Mouse (Mus musculus) retina, adult 2 months (tissue): ENCODE data around the gene Idh3b.

Experiments used
- DNase-seq: peaks from one replicate; pipeline ENCODE4 v3.0.0-alpha.2; 2012; ENCODE audit warnings: low read depth, low spot score

Idh3b gene

DNA sequence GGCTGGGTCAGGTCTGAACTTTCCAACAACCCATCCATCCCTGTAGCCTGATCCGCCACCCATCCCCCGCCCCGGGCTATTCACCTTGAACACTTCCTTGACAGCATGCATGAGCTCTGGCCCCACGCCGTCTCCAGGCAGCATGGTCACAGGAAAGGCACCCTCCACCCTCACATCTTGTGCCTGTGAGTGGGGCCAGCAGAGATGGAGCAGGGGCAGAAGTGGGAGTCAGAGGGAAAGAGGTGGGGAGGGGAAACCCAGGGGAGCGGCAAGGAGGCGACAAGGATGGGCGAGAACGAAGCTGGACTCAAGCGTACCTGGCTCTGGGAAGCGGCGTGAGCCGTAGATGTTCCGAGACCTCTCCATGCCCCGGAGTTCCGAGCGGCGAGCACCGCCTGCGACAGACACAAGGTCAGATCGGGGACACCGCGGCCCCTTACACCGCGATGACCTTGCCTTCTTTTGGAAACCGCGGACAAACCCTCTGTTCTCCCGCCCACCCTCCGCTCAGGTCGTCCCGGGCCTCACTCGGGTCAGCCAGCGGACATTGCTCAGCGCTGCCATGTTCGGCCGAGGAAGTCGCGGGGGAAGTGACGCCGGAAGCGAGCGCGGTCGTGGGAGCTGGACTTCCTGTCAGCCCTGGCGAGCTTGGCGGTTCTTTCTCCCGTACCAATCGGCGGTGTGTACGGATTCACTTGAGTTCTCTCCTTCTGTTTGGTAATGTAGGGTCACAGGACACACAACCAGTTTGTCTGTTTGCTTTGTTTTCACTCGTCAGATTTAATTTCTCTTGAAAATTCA lies at the start of gene Idh3b:
Gene Idh3b (minus strand): TSS at position 694 of the 801 bp plus-strand sequence.
- DNase-seq: peak; percentile 72

DNA sequence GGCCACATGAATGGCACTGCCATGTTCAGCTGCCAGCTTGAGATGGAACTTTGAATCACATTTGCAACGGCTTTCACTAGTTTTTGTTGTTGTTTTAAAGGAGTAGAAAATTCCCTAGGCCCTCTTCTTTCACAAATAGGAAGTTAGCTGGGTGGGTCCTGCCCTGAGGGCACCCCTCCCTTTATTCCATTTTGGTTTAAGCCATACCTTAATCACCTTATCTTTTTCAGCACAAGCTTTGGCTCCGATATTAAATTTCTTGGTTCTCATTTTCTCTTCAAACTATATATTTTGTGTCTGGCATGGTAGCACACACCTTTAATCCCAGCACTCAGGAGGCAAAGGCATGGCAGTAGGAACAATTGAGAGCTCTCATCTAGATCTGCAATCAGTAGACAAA lies 45.2 kb upstream of the Idh3b start:
- DNase-seq: no peak

DNA sequence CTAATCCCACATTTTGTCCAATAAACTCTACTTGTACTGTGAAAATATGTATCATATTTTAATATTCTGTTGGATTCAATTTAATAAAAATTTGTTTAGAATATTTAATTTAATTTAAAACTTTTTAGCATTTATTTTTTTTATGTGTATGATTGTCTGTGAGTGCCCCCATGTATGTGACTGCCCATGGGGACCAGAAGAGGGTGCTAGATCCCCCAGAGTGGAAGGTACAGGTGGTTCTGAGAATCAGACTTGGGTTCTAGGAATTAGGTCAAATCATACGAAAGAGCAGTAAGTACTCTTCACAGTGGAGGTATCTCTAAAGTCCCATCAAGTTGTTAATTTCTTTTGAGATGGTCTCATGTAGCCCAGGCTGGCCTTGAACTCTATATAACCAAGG lies 42.7 kb upstream of the Idh3b start:
- DNase-seq: no peak

DNA sequence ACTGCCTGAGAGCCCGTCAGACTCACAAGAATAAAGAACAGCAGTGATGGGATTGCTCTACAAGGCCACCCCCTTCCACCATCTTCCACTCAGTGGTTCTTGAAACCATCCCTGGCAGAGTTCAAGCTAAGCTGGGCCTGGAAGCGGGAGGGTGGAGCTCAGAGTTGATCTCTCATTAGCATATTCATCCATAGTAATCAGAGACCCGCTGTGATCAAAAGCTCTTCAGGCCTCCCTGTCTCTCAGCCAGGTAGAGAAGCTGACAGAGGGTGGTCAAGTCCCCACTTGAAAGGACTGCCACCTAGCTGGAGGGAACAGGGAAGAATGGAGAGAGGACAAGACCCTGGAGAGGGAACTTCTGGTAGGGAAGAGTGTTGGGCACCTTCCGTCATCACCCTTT lies 18.7 kb upstream of the Idh3b start:
- no peak for DNase-seq

DNA sequence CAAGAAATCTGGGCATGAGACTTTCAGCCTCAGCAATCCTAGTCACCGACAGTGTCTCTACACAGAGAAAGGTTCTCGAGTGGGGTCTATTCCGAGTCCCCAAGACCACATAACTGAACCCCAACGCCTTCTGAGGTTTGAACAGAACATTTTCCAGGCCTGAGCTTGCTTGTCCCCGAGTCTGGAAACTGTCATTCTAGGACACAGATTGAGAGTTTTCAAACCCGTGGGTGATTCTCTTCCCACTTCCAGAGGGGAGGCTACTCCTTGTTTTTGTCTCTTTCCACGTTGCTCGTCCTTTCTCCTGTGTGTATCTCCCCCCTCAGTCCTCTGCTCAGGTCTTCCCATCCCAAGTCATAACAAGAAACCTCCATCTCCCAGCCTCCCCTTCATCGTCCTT lies 13.2 kb upstream of the Idh3b start:
- no peak for DNase-seq

DNA sequence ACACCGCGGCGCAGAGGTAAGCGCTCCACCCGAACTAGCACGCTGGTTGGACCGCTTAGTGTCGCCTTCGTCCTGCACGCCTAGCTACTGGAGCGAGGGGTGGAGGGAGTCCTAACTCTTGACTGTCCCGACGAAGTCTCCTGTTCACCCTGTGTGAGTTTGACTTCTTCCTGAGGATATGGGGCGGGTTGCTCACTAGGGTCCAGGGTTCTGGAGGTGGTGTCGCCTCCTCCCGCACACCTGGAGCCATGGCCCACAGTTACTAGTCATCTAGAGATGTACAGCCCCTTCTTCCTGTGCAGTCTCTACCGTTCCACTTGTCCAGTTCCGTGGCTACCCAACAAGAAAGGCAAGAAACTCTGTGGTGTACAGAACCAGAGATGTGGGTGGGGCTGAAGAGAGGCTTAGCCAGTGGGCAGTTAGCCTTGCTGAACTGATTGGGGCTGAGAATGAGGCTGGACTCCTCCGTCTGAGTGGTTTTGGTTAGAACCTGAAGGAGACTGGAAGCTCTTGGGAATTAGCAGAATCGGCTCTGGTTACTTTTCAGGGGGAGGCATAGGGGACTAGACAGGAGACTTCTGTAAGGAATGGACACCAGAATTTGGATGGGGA lies 11.9 kb upstream of the Idh3b start:
- no peak for DNase-seq

DNA sequence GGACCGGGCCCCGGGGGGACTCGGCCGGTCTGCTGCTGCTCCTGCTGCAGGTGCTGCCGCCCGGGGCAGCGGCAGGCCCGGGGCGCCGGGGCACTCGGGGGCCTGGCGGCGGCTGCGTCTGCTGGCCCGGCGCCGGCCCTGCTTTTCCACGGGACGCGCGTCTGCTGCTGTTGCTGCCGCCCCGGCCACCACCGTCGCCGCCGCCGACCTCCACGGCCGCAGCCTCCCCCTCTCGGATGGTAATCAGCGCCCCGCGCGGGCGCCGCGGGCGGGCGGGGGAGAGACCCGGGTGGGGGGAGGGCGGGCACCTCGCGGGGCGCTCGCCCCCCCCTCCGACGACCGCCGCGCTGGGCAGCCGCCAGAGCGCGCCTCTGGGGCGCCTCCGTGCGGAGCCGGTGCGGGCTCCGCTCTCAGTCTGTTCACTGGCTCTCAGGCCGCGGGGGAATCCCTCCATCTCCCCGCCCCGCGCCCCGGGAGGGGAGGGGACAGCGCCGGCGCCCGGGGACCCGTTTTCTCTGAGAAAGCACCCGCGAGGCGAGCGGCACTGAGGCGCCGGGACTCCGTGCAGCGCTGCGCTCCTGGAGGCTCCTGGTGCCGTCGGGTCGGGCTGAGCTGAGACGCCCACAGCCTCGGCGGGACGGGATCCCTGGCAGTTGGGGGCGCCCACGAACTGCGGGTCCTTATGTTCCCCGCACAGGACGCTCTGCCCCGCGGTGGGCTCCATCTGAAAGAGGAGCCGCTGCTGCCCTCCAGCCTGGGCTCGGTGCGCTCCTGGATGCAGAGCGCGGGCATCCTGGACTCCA lies 11.2 kb upstream of the Idh3b start:
- DNase-seq: no peak

DNA sequence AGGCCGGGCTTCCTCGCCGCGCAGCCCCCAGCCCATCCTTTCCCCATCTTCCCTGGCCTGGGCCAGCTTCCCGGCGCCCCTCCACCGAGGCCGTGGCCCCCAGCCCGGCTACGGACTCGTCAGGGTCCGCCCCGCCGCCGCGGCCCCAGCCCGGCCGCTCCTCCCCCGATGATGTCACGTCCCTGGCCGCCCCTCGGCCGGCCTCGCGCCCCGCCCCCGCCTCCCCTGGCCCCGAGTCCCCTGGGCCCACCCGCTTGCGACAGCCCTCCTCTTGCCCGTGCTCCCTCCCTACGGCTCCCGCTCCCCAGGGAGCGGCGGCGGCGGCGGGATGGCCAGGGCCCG lies 10.6 kb upstream of the Idh3b start, which contains the start of gene Ebf4:
Gene Ebf4 (plus strand): TSS at position 234 of the 342 bp plus-strand sequence.
- DNase-seq: no peak

DNA sequence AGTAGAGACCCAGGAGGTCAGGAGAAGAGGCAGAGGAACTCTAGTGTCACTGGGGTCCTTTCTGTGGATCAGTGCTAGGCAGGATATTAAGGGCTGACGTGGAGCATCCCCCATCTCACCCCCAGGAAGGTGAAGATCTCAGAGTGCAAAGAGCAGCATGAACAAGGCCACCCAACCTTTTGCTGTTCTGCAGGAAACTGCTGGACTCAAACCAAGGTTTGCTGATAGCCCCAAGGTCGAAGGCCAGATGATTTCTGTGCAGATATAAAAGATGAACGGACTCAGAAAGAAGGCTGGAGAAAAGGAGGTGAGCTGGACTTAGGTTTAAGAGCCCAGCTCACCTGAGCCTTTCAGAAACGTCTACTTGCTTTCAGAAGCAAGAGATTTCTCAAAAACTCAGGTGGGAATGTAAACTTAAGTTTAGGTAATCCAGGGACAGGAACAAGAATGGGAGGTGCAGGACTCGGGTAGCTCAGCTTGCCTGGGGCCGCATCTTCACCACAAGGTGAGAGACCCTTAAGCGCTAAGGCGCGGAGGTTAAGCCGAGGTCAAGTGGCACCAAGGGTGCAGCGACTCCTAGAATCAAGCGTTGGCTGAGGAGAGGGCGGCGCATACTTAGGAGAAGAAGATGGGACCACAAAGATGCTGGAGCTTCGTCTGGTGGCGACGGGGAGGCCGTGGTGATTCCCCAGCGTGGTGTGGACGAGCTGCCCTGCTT lies 10.0 kb upstream of the Idh3b start:
- DNase-seq: no peak

DNA sequence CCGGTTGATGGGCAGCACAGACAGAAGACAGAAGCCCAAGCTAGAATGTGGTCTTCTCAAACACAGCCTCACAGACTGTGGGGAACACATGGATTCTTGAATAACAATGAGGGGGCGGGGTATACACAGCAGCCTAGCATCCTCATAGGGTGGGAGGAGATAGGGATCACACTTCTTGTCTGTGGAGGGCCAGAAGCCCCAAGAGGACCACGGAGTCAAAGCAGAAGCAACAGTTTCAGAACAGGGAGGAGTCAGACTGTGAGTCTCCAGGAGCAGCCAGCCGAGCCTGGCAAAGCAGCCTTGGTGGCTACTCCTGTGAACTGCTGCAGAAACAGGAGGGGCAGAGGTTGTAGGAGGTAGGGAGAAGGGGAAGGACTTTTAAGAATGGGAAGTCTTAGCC lies 9.1 kb upstream of the Idh3b start:
- no peak for DNase-seq

DNA sequence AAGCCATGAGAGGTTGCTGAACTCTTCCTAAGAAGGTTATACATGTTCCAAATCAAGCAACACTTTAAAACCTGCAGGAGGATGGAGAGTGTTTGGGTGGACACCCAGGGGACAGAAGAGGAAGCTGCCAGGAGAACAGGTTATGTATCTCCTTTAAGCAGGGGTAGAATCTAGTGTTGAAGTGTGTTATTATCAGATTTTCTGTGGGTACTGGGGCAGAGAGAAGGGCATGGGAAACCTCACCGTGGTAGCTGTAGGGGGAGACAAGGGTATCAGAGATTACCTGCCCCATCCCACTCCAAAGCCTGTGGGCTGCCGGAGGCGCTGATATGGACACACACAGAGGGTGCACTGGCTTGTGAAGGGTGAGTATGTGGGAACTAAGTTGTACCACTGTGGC lies 8.7 kb upstream of the Idh3b start:
- DNase-seq: no peak

DNA sequence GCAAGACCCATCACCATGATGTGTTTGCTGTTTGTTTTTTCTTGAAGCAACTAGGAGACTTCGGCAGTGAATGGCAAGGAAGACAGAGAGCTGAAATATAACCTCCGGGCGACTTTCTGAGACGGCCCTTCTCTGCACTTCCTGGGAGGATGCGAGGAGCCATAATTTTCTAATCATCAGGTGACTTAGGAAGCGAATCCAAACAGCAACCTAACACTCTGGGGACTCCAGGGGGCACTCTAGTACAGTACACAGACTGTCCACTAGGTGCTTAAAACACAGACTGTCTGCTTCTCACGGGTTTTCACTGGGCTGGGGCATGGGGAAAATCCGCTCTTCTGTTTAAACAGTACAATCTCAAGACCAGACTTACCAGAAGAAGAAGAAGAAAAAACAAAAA lies 7.1 kb upstream of the Idh3b start:
- peak; percentile 67 for DNase-seq

DNA sequence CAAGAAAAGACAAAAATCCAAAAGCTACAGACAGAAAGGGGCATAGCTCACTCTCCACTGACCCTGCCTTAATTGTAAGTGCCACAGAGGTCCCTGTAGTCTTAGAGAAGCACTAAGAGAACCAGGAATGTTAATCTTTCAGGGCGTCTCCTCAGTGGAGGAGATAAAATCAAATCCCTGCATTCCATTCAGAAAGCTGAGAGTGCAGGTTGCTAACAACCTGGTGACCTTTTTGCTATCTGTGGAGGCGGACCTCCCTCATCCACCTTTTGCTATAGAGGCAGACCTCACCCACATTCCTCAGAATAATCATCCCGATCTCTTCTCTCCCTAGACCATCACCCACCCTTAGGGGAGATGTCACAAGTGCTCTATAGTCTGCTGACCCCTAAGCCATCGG lies 4.7 kb upstream of the Idh3b start:
- DNase-seq: no peak

DNA sequence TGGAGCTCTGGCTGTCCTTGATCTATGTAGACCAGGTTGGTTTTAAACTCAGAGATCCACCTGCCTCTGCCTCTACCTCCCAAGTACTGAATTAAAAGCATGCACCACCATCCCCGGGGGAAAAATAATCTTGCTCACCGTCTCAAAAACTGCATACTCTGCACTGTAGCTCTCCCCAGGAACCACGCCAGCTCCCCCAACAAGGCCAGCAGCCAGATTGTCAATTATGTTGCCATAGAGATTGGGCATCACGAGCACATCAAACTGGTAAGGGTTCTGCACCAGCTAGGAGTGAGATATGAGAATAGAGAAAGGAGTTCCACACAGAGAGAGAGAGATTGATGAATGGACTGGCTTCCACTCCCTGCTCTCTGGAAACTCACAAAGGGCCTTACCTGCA lies 3.5 kb downstream of the Idh3b start:
- DNase-seq: no peak

DNA sequence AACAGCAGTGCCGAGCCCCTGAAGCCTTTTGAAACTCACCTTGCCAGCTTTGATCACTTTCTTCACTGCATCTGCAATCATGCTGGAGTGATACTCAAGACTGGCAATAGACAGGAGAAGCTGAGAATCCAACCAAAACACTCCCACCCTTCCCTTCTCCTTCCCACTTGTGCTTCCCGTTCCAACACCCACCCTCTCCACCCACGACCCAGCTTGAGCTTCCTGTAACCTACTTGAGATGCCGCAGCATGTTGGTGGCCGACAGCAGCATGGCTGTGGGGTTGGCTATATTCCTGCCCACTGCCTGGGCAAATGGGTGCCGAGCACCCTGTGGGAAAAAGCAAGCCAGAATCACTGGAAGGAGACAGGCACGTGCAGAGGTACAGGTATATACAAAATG lies 4.1 kb downstream of the Idh3b start:
- DNase-seq: no peak

DNA sequence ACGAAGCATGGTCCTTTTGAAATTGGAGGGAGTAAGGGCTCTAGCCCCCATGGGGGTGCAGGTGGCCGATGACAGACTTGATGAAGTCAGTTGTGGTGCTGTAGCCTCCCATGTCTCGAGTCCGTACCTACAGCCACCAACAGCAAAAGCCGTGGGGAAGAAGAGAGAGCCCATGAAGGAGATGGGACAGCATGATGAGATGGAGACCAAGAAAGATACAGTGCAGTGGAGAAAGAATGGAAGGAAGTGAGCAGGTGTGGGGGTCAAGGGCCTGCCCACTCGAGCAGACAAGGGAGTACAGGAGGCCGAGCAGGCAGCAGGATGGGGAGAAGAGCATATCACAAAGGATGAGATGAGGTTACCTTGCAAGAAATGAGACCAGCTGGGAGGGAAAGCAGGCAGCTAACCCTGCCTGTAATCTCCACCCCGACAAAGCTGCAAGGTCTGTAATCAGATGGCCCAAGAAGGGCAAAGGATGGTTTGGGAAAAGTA lies 4.7 kb downstream of the Idh3b start:
- no peak for DNase-seq

DNA sequence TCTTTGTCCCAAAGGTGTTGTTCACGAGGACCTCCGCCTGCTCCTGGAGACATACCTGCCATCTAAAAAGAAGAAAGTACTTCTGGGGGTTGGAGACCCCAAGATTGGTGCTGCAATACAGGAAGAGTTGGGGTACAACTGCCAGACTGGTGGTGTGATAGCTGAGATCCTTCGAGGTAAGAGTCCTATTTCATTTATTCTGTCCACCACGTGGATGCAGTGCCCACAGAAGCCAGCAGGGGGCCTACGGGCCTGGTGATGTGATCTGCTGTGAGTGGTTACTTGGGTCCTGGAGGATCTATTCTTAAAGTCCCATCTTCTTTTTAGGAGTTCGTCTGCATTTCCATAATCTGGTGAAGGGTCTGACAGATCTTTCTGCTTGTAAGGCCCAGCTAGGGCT lies 8.7 kb downstream of the Idh3b start:
- DNase-seq: no peak

DNA sequence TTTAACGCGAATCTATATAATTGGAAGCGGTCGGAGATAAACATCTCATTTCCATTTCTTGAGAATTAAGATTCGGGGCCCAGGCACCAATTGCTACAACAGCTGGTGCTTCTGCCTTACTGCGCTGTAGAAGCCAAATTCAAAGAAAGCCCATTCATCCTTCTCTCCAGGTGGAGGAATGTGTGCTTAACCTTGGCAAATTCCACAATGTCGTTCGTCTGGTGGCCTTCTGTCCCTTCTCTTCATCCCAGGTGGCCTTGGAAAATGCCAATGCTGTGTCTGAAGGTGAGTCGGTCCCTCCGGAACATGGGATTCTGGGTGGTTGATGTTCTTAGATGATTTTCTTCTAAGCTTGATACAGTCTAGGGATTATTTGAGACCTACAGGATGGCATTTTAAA lies 9.5 kb downstream of the Idh3b start:
- DNase-seq: no peak

DNA sequence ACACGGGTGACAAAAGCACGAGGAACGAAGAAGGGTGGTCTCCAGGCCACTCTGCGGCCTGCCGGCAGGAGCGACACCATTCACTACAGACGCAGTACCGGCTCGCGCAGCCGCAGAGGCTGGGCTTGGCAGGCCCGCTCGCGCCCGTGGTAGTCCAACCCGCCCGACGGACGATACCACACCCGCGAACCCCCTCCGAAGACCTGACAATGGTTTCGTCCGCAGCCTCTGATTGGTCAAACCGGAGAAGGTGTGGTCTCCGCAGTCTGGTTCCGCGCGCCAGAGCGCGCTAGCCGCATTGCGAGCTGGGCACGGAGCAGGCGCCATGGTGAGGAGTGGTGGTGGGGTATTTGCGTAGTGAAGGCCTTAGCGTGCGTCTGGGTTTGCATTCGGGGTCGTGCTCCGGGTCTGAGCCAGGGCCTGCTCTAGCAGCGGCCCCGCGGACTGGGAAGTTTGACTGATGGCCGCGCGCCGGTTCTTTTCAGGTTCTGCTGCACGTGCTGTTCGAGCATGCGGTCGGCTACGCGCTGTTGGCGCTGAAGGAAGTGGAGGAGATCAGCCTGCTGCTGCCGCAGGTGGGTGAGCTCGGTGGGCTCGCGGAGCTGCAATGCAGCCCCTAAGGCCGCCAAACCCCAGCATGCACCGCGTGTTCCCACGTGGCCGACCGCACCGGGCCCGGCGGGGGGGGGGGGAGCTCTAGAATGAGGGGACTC lies 10.0 kb downstream of the Idh3b start, which contains the start of gene Nop56:
Gene Nop56 (plus strand): TSS at position 282 of the 713 bp plus-strand sequence.
- peak; percentile 98 for DNase-seq

DNA sequence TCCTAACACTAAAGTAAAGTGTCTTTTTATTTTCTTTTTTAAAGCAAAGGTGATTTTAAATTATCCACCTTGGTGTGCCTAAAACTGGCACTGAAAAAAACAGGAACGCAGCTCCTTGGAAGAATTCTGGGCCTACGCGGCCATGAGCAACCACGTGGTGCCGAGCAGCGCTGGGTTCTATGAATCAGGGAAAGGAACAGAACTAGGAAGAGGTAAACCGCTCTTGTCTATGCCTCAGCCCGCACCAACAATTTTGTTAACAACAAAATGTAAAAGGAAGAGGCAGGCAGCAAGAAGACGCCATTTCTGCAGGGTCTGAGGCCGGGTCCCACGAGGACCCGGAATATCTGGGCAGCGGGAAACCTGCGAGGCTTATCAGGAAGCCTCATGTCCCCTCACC lies 10.6 kb downstream of the Idh3b start:
- no peak for DNase-seq

DNA sequence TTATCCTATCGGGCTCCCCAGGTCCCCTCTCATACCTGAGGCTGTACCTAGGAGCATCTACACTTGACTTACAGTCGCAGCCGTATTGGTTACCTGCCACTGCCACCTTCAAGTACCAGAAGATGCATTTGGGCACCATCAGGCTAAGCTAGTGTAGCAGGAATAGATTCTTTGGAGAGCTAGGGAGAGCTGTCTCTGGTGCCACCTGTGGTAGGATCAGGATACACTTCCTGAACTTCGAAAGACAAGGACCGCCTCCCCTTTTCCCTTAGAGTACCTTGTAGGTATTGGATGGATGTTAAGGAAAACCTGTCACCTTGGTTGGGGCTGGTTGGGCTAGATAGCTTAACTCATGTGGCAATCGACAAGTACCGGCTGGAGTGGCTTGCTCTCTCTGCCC lies 16.3 kb downstream of the Idh3b start:
- DNase-seq: no peak
